Mouse (Mus musculus): ENCODE measurements around the gene Plekhm2. TPM values are rescaled to one million over a fixed set of nuclear protein-coding genes. Genes with fewer than 3 reads are reported as not detected.

Gene Plekhm2
- polyA plus RNA-seq, 1 experiment, result 1.1 TPM

- no peak overlapping the region for H3K4me3 ChIP-seq (replicated peaks)
- no peaks in the 10 kb centered on the region for H3K4me1 ChIP-seq (ENCODE audit: control insufficient read depth)
- peaks cover 54% of the 10 kb centered on the region for H3K27me3 ChIP-seq (ENCODE audit: control insufficient read depth)
- TF ChIP-seq TAL1 (IDR thresholded peaks at IDR 0.05; ENCODE audit: low read length) (no peak), GATA1 (IDR thresholded peaks at IDR 0.05; ENCODE audit: low read length) (no peak)
- no peaks in the 10 kb centered on the region for H3K36me3 ChIP-seq (ENCODE audit: control insufficient read depth)
- no peaks in the 10 kb centered on the region for H3K9me3 ChIP-seq (ENCODE audit: control insufficient read depth, low read length)
Measured at GRCm38 (mm10) chr4:141596700-141597328, 67.9 kb downstream of the Plekhm2 start.

GRCm38 (mm10) chr4:141595605-141596268 lies 69.0 kb downstream of the Plekhm2 start:
- no peaks in the 10 kb centered on the region for H3K9me3 ChIP-seq (ENCODE audit: control insufficient read depth, low read length)
- no peaks in the 10 kb centered on the region for H3K36me3 ChIP-seq (ENCODE audit: control insufficient read depth)
- H3K4me1 ChIP-seq (ENCODE audit: control insufficient read depth), result no peaks in the 10 kb centered on the region
- peaks cover 45% of the 10 kb centered on the region for H3K27me3 ChIP-seq (ENCODE audit: control insufficient read depth)
- no peak overlapping the region for H3K4me3 ChIP-seq (replicated peaks)
- TF ChIP-seq TAL1 (IDR thresholded peaks at IDR 0.05; ENCODE audit: low read length) (no peak), GATA1 (IDR thresholded peaks at IDR 0.05; ENCODE audit: low read length) (no peak)

- H3K9me3 ChIP-seq (ENCODE audit: control insufficient read depth, low read length), result no peaks in the 10 kb centered on the region
- peaks cover 39% of the 10 kb centered on the region for H3K27me3 ChIP-seq (ENCODE audit: control insufficient read depth)
Measured at GRCm38 (mm10) chr4:141595138-141595537, 69.6 kb downstream of the Plekhm2 start.

GRCm38 (mm10) chr4:141591547-141591946 lies 73.2 kb downstream of the Plekhm2 start:
- no peaks in the 10 kb centered on the region for H3K36me3 ChIP-seq (ENCODE audit: control insufficient read depth)
- no peak for TF ChIP-seq TAL1 (IDR thresholded peaks at IDR 0.05; ENCODE audit: low read length)
- no peak for TF ChIP-seq GATA1 (IDR thresholded peaks at IDR 0.05; ENCODE audit: low read length)
- no peaks in the 10 kb centered on the region for H3K9me3 ChIP-seq (ENCODE audit: control insufficient read depth, low read length)
- H3K4me3 ChIP-seq (replicated peaks), result no peak overlapping the region
- peaks cover 3% of the 10 kb centered on the region for H3K27me3 ChIP-seq (ENCODE audit: control insufficient read depth)
- no peaks in the 10 kb centered on the region for H3K4me1 ChIP-seq (ENCODE audit: control insufficient read depth)

More at GRCm38 (mm10) chr4:141595138-141595537, 69.6 kb downstream of the Plekhm2 start:
- Histone ChIP-seq H3K4me1 (ENCODE audit: control insufficient read depth) (no peaks in the 10 kb centered on the region), H3K36me3 (ENCODE audit: control insufficient read depth) (no peaks in the 10 kb centered on the region), H3K4me3 (replicated peaks) (no peak overlapping the region)
- TF ChIP-seq TAL1 (IDR thresholded peaks at IDR 0.05; ENCODE audit: low read length) (no peak), GATA1 (IDR thresholded peaks at IDR 0.05; ENCODE audit: low read length) (no peak)

- no peaks in the 10 kb centered on the region for H3K27me3 ChIP-seq (ENCODE audit: control insufficient read depth)
- no peaks in the 10 kb centered on the region for H3K9me3 ChIP-seq (ENCODE audit: control insufficient read depth, low read length)
- no peaks in the 10 kb centered on the region for H3K36me3 ChIP-seq (ENCODE audit: control insufficient read depth)
- no peak for TF ChIP-seq TAL1 (IDR thresholded peaks at IDR 0.05; ENCODE audit: low read length)
- TF ChIP-seq GATA1 (IDR thresholded peaks at IDR 0.05; ENCODE audit: low read length), result no peak
- no peaks in the 10 kb centered on the region for H3K4me1 ChIP-seq (ENCODE audit: control insufficient read depth)
- no peak overlapping the region for H3K4me3 ChIP-seq (replicated peaks)
Measured at GRCm38 (mm10) chr4:141583919-141584318, 80.8 kb downstream of the Plekhm2 start.

GRCm38 (mm10) chr4:141581051-141581450 lies 83.6 kb downstream of the Plekhm2 start:
- H3K4me3 ChIP-seq (replicated peaks), result no peak overlapping the region
- TF ChIP-seq TAL1 (IDR thresholded peaks at IDR 0.05; ENCODE audit: low read length) (no peak), GATA1 (IDR thresholded peaks at IDR 0.05; ENCODE audit: low read length) (no peak)
- H3K4me1 ChIP-seq (ENCODE audit: control insufficient read depth), result no peaks in the 10 kb centered on the region; the same call in 1 of the 2 replicates
- no peaks in the 10 kb centered on the region for H3K36me3 ChIP-seq (ENCODE audit: control insufficient read depth)
- peaks cover 3% of the 10 kb centered on the region; the same call in 1 of the 2 replicates for H3K9me3 ChIP-seq (ENCODE audit: control insufficient read depth, low read length)
- no peaks in the 10 kb centered on the region for H3K27me3 ChIP-seq (ENCODE audit: control insufficient read depth)

GRCm38 (mm10) chr4:141578833-141579232 lies 85.9 kb downstream of the Plekhm2 start:
- no peaks in the 10 kb centered on the region for H3K36me3 ChIP-seq (ENCODE audit: control insufficient read depth)
- TF ChIP-seq TAL1 (IDR thresholded peaks at IDR 0.05; ENCODE audit: low read length), result no peak
- TF ChIP-seq GATA1 (IDR thresholded peaks at IDR 0.05; ENCODE audit: low read length), result no peak
- peaks cover 3% of the 10 kb centered on the region; the same call in 1 of the 2 replicates for H3K9me3 ChIP-seq (ENCODE audit: control insufficient read depth, low read length)
- H3K4me3 ChIP-seq (replicated peaks), result no peak overlapping the region
- H3K4me1 ChIP-seq (ENCODE audit: control insufficient read depth), result no peaks in the 10 kb centered on the region; the same call in 1 of the 2 replicates
- H3K27me3 ChIP-seq (ENCODE audit: control insufficient read depth), result peaks cover under 1% of the 10 kb centered on the region; the same call in 1 of the 2 replicates

GRCm38 (mm10) chr4:141576877-141577276 lies 87.8 kb downstream of the Plekhm2 start:
- Histone ChIP-seq H3K36me3 (ENCODE audit: control insufficient read depth) (no peaks in the 10 kb centered on the region), H3K27me3 (ENCODE audit: control insufficient read depth) (peaks cover 5% of the 10 kb centered on the region; the same call in 1 of the 2 replicates), H3K4me3 (replicated peaks) (no peak overlapping the region), H3K9me3 (ENCODE audit: control insufficient read depth, low read length) (peaks cover 3% of the 10 kb centered on the region; the same call in 1 of the 2 replicates), H3K4me1 (ENCODE audit: control insufficient read depth) (no peaks in the 10 kb centered on the region; the same call in 1 of the 2 replicates)
- TF ChIP-seq GATA1 (IDR thresholded peaks at IDR 0.05; ENCODE audit: low read length), result no peak
- no peak for TF ChIP-seq TAL1 (IDR thresholded peaks at IDR 0.05; ENCODE audit: low read length)

- Histone ChIP-seq H3K36me3 (ENCODE audit: control insufficient read depth) (no peaks in the 10 kb centered on the region), H3K4me3 (replicated peaks) (no peak overlapping the region)
- no peak for TF ChIP-seq GATA1 (IDR thresholded peaks at IDR 0.05; ENCODE audit: low read length)
- TF ChIP-seq TAL1 (IDR thresholded peaks at IDR 0.05; ENCODE audit: low read length), result no peak
Measured at GRCm38 (mm10) chr4:141576404-141576803, 88.3 kb downstream of the Plekhm2 start.

More at GRCm38 (mm10) chr4:141576404-141576803, 88.3 kb downstream of the Plekhm2 start:
- H3K4me1 ChIP-seq (ENCODE audit: control insufficient read depth), result peaks cover under 1% of the 10 kb centered on the region
- H3K9me3 ChIP-seq (ENCODE audit: control insufficient read depth, low read length), result peaks cover 3% of the 10 kb centered on the region; the same call in 1 of the 2 replicates
- peaks cover 6% of the 10 kb centered on the region; the same call in 1 of the 2 replicates for H3K27me3 ChIP-seq (ENCODE audit: control insufficient read depth)

Other genes starting within 250 kb of the Plekhm2 start
- gene Clcnkb, start 248.9 kb downstream of the Plekhm2 start, polyA plus RNA-seq (2012), result not detected in 2 replicates
- gene Hspb7, start 244.1 kb downstream of the Plekhm2 start, polyA plus RNA-seq (2012), result not detected in 2 replicates
- gene Srarp, start 228.8 kb downstream of the Plekhm2 start, polyA plus RNA-seq (2012), result not detected in 2 replicates
- gene Zbtb17, start 220.2 kb downstream of the Plekhm2 start, polyA plus RNA-seq (2012), result 1.9 and 2.6 TPM in 2 replicates
- 25.6 and 25.7 TPM in 2 replicates for gene Spen, start 126.3 kb downstream of the Plekhm2 start, polyA plus RNA-seq (2012)
- gene Fblim1, start 58.8 kb downstream of the Plekhm2 start, polyA plus RNA-seq (2012), result 0.02 TPM in 2 replicates
- gene Tmem82, start 46.3 kb downstream of the Plekhm2 start, polyA plus RNA-seq (2012), result 0.03 TPM in 1 of 2 replicates, not detected in the other
- gene Slc25a34, start 41.1 kb downstream of the Plekhm2 start, polyA plus RNA-seq (2012), result not detected in 2 replicates
- gene Rsc1a1, start 20.7 kb upstream of the Plekhm2 start, polyA plus RNA-seq (2012), result 0.11 TPM in 1 of 2 replicates, not detected in the other
- 0.58 and 0.85 TPM in 2 replicates for gene Ddi2, start 58.5 kb upstream of the Plekhm2 start, polyA plus RNA-seq (2012)
- gene Agmat, start 81.8 kb upstream of the Plekhm2 start, polyA plus RNA-seq (2012), result 0.11 and 0.19 TPM in 2 replicates
- gene Dnajc16, start 126.0 kb upstream of the Plekhm2 start, polyA plus RNA-seq (2012), result 0.14 and 0.15 TPM in 2 replicates
- 1.2 and 2.3 TPM in 2 replicates for gene Casp9, start 128.7 kb upstream of the Plekhm2 start, polyA plus RNA-seq (2012)
- not detected in 2 replicates for gene Cela2a, start 161.3 kb upstream of the Plekhm2 start, polyA plus RNA-seq (2012)
- not detected in 2 replicates for gene Ctrc, start 181.5 kb upstream of the Plekhm2 start, polyA plus RNA-seq (2012)
- 3.7 and 4.2 TPM in 2 replicates for gene Efhd2, start 210.0 kb upstream of the Plekhm2 start, polyA plus RNA-seq (2012)

Measured in erythroblast, embryonic 14.5 days (primary cell).